Mouse (Mus musculus) forebrain, embryonic 14.5 days (tissue): ENCODE measurements at regions not wholly inside any gene's neighbourhood (a gene's known extent, or its start where the extent isn't known, plus 50 kb on each side); places are given as distances from the start of the nearest gene placed in this dataset.

Experiments used
- ATAC-seq: fragments of 200-750 bp; cut with Nextera tagmentation; 2 replicates; pipeline ENCODE4 v1.8.0; 2017; ENCODE audit warnings: mild to moderate bottlenecking, moderate library complexity
- DNase-seq: peaks from one replicate; pipeline ENCODE4 v3.0.0-alpha.2; 2015; ENCODE audit warnings: low spot score
- H3K27ac ChIP-seq: fragments of 300-500 bp; sonication (generic); 2 replicates; pipeline ENCODE4 v1.5.1; 2014; ENCODE audit warnings: low read depth, mild to moderate bottlenecking, control low read depth, low read length, moderate library complexity
- H3K27me3 ChIP-seq: fragments of 300-500 bp; sonication (generic); replicated peaks from 2 replicates; pipeline ENCODE4 v1.6.1; 2014; ENCODE audit warnings: low read length, control low read depth, mixed read lengths; ENCODE audit not compliant: control insufficient read depth, insufficient read depth
- H3K36me3 ChIP-seq: fragments of 300-500 bp; sonication (generic); 2 replicates; pipeline ENCODE4 v1.6.1; 2014; ENCODE audit warnings: low read length, control low read depth; ENCODE audit not compliant: control insufficient read depth, insufficient read depth
- H3K4me1 ChIP-seq: fragments of 300-500 bp; sonication (generic); 2 replicates; pipeline ENCODE4 v1.6.1; 2014; ENCODE audit warnings: antibody characterized with exemption, low read length, control low read depth; ENCODE audit not compliant: control insufficient read depth, insufficient read depth
- H3K4me2 ChIP-seq: fragments of 300-500 bp; sonication (generic); 2 replicates; pipeline ENCODE4 v1.6.1; 2014; ENCODE audit warnings: mild to moderate bottlenecking, control low read depth, low read length
- H3K4me3 ChIP-seq: fragments of 300-500 bp; sonication (generic); 2 replicates; pipeline ENCODE4 v1.5.1; 2014; ENCODE audit warnings: low read depth, low read length, control low read depth
- H3K9ac ChIP-seq: fragments of 300-500 bp; sonication (generic); 2 replicates; pipeline ENCODE4 v1.6.1; 2014; ENCODE audit warnings: mild to moderate bottlenecking, low read length, control low read depth, moderate library complexity
- H3K9me3 ChIP-seq: fragments of 300-500 bp; sonication (generic); replicated peaks from 2 replicates; pipeline ENCODE4 v1.6.1; 2016; ENCODE audit warnings: low read length, control low read depth, mixed read lengths; ENCODE audit not compliant: control insufficient read depth
- WGBS: fragments of 180-500 bp; shearing (Covaris S2); extraction: QIAGEN DNeasy Blood & Tissue Kit; methylation state at CpG from one replicate; pipeline ENCODE4 v1.1.7; 2014; 5-methylcytosine and 5-hydroxymethylcytosine counted together

DNA sequence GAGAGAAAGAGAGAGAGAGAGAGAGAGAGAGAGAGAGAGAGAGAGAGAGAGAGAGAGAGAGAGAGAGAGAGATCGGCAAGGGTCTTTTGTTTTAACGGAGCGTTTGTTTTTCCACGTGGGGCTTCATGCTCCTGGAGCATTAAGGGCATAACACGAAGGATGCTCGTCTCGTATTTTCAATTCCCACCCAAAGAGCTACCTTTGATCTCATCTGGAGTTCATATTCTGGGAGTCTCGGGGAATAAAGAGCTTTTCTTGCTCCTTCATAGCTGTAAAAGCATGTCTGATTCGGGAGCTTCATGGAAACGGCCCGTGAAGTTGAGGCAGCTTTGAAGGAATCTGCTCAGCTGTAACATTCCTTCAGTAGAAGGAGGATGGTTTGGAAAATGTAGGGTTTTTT, 174.5 kb upstream of the Mocs2 start:
- H3K4me2 ChIP-seq = no peak overlapping the region
- WGBS = 63% methylated on average over 11 of the region's 11 CpGs
- no peak for DNase-seq

DNA sequence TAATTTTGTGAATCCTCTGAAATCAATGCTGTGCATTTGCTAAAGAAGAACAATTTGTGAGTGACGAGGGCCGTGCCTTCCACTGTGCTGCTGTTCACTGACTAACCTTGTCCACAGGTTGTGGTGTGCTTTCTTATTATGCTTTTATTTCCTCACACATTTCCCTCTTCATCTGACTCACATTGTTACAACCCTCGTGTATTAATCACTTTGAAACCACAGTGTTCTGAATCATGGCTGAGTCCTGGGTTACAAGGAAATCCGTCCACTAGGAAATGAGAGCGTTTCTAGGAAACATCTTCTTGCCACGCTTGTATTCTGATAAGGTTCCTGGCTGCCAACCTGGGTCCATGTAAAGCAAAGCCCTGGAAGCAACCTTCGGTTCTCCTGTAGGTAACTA, 163.8 kb upstream of the Mocs2 start:
- no peak overlapping the region for H3K4me3 ChIP-seq
- WGBS = 88% methylated on average over 7 of the region's 7 CpGs
- no peak for ATAC-seq
- no peaks in the 10 kb centered on the region for H3K36me3 ChIP-seq
- no peaks in the 10 kb centered on the region for H3K9me3 ChIP-seq
- no peak overlapping the region for H3K27ac ChIP-seq
- no peaks in the 10 kb centered on the region for H3K4me1 ChIP-seq
- no peak overlapping the region for H3K9ac ChIP-seq
- DNase-seq = no peak
- no peak overlapping the region for H3K4me2 ChIP-seq
- H3K27me3 ChIP-seq = no peaks in the 10 kb centered on the region

More for the DNA sequence above, 174.5 kb upstream of the Mocs2 start:
- Histone ChIP-seq H3K9ac (no peak overlapping the region), H3K4me3 (no peak overlapping the region), H3K36me3 (no peaks in the 10 kb centered on the region), H3K9me3 (no peaks in the 10 kb centered on the region), H3K4me1 (no peaks in the 10 kb centered on the region), H3K27ac (no peak overlapping the region), H3K27me3 (no peaks in the 10 kb centered on the region)
- ATAC-seq = no peak

DNA sequence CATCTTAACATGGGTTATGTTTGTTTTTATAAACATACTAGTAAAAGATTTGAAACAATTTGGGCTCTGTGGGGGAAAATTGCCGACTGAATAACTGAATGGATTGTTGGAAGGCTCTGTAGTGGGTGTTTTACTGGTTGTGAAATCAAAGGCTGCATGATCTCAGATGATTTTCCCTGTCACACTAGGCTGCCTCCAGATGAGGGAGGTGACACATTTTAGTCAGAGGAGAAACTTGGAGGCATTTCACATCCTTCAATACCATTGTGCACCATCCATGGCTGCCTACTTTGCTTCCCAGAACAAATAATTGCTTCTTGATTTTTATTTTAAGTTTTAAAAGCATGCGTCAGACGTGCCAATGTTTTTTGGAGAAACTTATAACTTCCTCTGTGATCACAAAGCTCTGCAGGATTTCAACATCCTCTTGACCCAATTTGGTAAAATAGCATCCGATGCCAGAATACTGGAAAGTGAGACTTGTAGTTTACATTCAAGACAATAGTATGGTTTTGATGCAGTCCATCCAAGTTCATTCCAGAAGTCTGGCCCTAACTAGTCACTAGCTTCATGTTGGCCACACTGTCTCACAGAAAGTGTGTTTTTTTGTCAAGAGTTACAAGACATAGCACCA, 163.0 kb upstream of the Mocs2 start:
- ATAC-seq (no peak), DNase-seq (no peak)
- Histone ChIP-seq H3K36me3 (no peaks in the 10 kb centered on the region), H3K4me1 (no peaks in the 10 kb centered on the region), H3K9ac (no peak overlapping the region), H3K27ac (no peak overlapping the region), H3K4me2 (no peak overlapping the region), H3K4me3 (no peak overlapping the region), H3K9me3 (no peaks in the 10 kb centered on the region), H3K27me3 (no peaks in the 10 kb centered on the region)
- WGBS = 89% methylated on average over 4 of the region's 4 CpGs

DNA sequence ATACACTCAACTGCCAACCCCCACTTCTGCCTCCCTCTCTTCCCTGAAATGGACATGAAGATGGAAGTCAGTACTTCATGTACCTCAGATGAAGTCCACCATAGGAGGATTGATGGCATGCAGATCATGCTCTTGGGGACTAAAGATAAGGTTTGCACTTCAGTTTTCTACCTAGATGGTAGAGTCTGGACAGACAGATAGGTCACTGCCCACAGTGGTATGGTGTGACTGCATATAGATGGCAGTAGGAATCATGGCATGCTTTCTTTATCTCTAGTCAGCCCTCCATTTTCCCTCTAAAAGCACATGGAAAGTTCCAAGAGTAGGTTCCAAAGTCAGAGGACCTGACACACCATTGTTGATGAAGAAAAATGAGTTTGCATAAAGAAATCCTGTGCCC, 145.6 kb upstream of the Mocs2 start:
- Histone ChIP-seq H3K27ac (no peak overlapping the region), H3K4me3 (no peak overlapping the region), H3K9ac (no peak overlapping the region), H3K4me2 (no peak overlapping the region), H3K36me3 (no peaks in the 10 kb centered on the region), H3K27me3 (no peaks in the 10 kb centered on the region), H3K9me3 (no peaks in the 10 kb centered on the region), H3K4me1 (no peaks in the 10 kb centered on the region)
- DNase-seq (no peak), ATAC-seq (no peak)

DNA sequence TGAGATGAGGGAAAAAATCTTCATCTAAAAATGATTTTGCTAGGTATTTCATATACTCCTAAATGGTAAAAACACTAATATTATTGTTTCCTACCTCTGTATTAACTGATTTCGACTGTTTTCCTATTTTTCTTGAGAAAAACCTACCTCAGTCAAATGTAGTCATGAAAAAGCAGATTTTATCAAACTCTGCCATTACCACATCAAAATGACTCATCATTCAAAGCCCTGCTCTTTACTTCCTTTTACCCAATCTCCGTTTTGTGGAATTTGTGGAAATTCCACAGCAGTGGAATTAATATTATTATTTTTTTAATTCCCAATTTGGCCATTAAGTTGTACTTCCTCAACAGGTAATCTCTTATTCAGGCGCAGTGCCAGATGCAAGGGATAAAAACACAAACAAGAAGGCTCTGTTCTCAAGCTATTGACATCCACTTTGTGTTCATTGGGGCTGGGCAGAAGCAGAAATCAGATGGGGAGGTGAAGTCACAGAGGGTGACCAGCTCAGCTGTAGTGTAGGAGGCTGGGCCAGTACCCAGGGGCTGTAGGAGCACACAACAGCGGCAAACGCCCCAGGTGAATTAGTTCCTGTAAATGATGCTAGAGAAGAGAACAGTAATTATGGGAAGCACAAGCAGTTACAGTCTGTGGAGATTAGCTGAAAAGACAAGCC, 138.2 kb upstream of the Mocs2 start:
- Histone ChIP-seq H3K9me3 (no peaks in the 10 kb centered on the region), H3K4me2 (no peak overlapping the region), H3K36me3 (no peaks in the 10 kb centered on the region), H3K4me3 (no peak overlapping the region), H3K9ac (no peak overlapping the region), H3K27ac (no peak overlapping the region), H3K4me1 (no peaks in the 10 kb centered on the region), H3K27me3 (no peaks in the 10 kb centered on the region)
- no peak for DNase-seq
- no peak for ATAC-seq
- 75% methylated on average over 5 of the region's 5 CpGs for WGBS

DNA sequence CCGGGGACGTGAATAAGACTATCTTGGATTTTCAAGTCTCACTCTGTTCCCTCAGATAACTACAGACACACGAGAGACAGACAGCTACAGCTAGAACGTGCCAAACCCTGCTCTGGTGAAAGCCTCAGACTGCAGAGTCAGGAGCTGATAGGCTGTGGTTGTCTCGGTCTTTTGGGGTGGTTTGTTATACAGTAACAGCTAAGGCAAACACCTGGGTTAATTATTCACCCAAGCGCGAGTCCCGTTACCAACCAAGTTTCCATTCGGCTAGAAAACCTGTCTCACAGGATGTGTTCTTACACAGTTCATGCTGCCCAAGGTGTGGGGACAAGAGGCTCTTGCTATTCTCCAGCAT, 137.7 kb upstream of the Mocs2 start:
- no peak overlapping the region for H3K9ac ChIP-seq
- no peak for DNase-seq
- H3K4me2 ChIP-seq = no peak overlapping the region
- H3K27ac ChIP-seq = no peak overlapping the region
- no peaks in the 10 kb centered on the region for H3K36me3 ChIP-seq
- WGBS = 76% methylated on average over 9 of the region's 9 CpGs
- no peak for ATAC-seq
- no peak overlapping the region for H3K4me3 ChIP-seq
- no peaks in the 10 kb centered on the region for H3K9me3 ChIP-seq
- H3K27me3 ChIP-seq = no peaks in the 10 kb centered on the region
- H3K4me1 ChIP-seq = no peaks in the 10 kb centered on the region

DNA sequence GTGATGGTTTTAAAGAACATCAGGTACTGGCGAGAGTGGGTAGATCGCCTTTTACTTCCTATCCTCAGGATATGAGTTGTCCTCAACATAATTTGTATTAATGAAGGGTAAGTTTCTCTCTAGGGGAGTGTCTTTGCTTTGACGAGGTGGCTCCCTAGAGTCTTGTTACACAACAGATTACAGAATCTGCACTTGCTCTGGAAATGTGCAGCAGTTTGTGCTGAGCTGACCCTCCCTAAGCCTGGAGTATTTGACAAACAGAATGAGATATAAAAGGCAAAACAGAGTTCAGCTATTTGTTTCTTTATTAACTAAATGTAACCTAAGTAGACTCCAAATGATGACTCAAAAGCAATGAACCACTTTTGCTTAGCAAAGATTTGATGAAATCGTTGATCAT, 136.8 kb upstream of the Mocs2 start:
- no peak overlapping the region for H3K27ac ChIP-seq
- H3K27me3 ChIP-seq = no peaks in the 10 kb centered on the region
- no peak overlapping the region for H3K4me3 ChIP-seq
- H3K9ac ChIP-seq = no peak overlapping the region
- no peaks in the 10 kb centered on the region for H3K9me3 ChIP-seq
- 82% methylated on average over 4 of the region's 4 CpGs for WGBS
- no peaks in the 10 kb centered on the region for H3K36me3 ChIP-seq
- H3K4me2 ChIP-seq = no peak overlapping the region
- DNase-seq = no peak
- H3K4me1 ChIP-seq = no peaks in the 10 kb centered on the region
- ATAC-seq = no peak

DNA sequence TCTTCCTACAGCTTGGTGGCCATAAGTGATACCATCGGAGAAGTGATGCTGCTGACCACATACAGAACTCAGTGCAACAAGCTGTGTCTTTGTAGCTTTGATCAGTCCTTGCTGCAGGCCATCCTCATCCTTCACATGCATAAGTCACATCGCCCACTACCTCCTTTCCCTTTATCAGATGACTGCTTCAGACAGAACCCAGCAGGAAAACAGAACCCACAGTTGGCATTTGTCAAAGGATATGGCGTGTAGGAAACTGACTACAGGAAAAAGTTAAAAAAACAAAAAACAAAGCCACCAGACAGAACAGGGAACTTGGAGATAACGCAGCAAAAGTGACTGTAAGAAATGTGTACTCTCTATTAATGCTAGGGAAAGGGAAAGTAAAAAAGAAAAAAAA, 136.1 kb upstream of the Mocs2 start:
- Histone ChIP-seq H3K4me2 (no peak overlapping the region), H3K9me3 (no peaks in the 10 kb centered on the region), H3K36me3 (no peaks in the 10 kb centered on the region), H3K4me1 (no peaks in the 10 kb centered on the region), H3K4me3 (no peak overlapping the region), H3K9ac (no peak overlapping the region), H3K27ac (no peak overlapping the region), H3K27me3 (no peaks in the 10 kb centered on the region)
- 93% methylated on average over 4 of the region's 4 CpGs for WGBS
- no peak for DNase-seq
- no peak for ATAC-seq

DNA sequence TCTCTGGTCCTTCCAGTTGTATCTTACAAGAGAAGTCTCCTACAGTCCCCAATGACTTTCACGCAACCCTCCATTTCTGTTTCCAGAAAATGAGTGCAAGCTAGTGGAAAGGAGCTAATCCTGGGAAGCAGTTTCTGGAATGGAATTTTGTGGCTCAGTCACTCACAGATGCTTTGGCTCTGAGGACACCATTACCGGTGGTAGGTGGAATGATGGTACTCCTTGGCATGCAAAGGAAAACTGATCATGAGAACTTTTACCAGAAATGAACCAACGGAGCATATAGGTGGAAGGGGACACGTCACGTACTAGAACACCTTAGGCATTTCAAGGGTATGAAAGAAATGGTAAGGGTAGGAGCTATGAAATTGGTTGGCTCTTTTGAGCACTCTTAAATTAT, 135.1 kb upstream of the Mocs2 start:
- Histone ChIP-seq H3K27me3 (no peaks in the 10 kb centered on the region), H3K9ac (no peak overlapping the region), H3K27ac (no peak overlapping the region), H3K4me3 (no peak overlapping the region), H3K9me3 (no peaks in the 10 kb centered on the region), H3K4me1 (no peaks in the 10 kb centered on the region), H3K36me3 (no peaks in the 10 kb centered on the region), H3K4me2 (no peak overlapping the region)
- 97% methylated on average over 5 of the region's 5 CpGs for WGBS
- ATAC-seq (no peak), DNase-seq (no peak)
